ENCODE assay signal across 9 mouse cellular contexts in genomic region chr11:95008661-95009628, GRCm38 (mm10). TPM values are rescaled to one million over a fixed set of nuclear protein-coding genes. Genes with fewer than 3 reads are reported as not detected.
A peak's percentile ranks its signal among the peaks of the same experiment; 100 is the strongest.
DNase-seq lines count a peak whose midpoint lies in the region; ATAC-seq and TF ChIP-seq lines count a peak whose summit lies in the region.
"Had no signal": no experiment of that assay in that cellular context is flagged by ENCODE, and none has a peak within 500 bp of the region (broad histone marks: within the 10 kb centered on the region; RNA-seq: fewer than 3 reads in every experiment).

No protein-coding gene starts in this region.

- no peaks in the 10 kb centered on the region for H3K9me3 ChIP-seq in intestine, embryonic 14.5 days (ENCODE audit: control insufficient read depth, low read length)
- no peaks in the 10 kb centered on the region for H3K9me3 ChIP-seq in midbrain, postnatal 0 days (ENCODE audit: low read length)

- no peaks in the 10 kb centered on the region for H3K27me3 ChIP-seq in cerebellum, adult 2 months (ENCODE audit: control insufficient read depth, insufficient read depth, low read length)
- peaks cover 16% of the 10 kb centered on the region for H3K27me3 ChIP-seq in thymus, adult 2 months (ENCODE audit: control insufficient read depth, insufficient read depth, low read length)
- no peaks in the 10 kb centered on the region for H3K27me3 ChIP-seq in intestine, embryonic 14.5 days (replicated peaks; ENCODE audit: control insufficient read depth, insufficient read depth, low read length)
- no peaks in the 10 kb centered on the region for H3K27me3 ChIP-seq in midbrain, postnatal 0 days (ENCODE audit: insufficient read depth, low read length)

- no peak for TF ChIP-seq CTCF in cerebellum, adult 2 months (IDR thresholded peaks at IDR 0.05; ENCODE audit: borderline replicate concordance, insufficient read depth, low read depth, low read length)
- no peak for TF ChIP-seq CTCF in thymus, adult 2 months (IDR thresholded peaks at IDR 0.05; ENCODE audit: borderline replicate concordance, control insufficient read depth, extremely low read depth, insufficient read depth, low read length, poor library complexity)
- TF ChIP-seq CTCF in midbrain, postnatal 0 days (IDR thresholded peaks at IDR 0.05), result peak; percentile 8

- peak overlapping the region; percentile 87 for H3K9ac ChIP-seq in intestine, embryonic 14.5 days (ENCODE audit: low read length)
- peak overlapping the region; percentile 97 for H3K9ac ChIP-seq in midbrain, postnatal 0 days (replicated peaks; ENCODE audit: low read length, poor library complexity, severe bottlenecking)

- no peak for DNase-seq in cerebellum, adult 2 months
- DNase-seq in cerebellum, adult 8-10 months, result no peak
- DNase-seq in thymus, adult 2 months, result no peak
- DNase-seq in thymus, postnatal 10 days (ENCODE audit: low spot score in 2 of 2), result no peak
- DNase-seq in intestine, embryonic 14.5 days (ENCODE audit: low spot score), result peak; percentile 63
- peak; percentile 65 for DNase-seq in midbrain, postnatal 0 days (ENCODE audit: low spot score)
- DNase-seq in left cerebral cortex, postnatal 36 days (ENCODE audit: low spot score in 2 of 2), result no peak
- DNase-seq in spleen, adult 12 weeks (ENCODE audit: low spot score), result no peak

- H3K4me1 ChIP-seq in cerebellum, adult 2 months (ENCODE audit: control insufficient read depth, insufficient read depth, low read length), result peaks cover 35% of the 10 kb centered on the region
- H3K4me1 ChIP-seq in thymus, adult 2 months (replicated peaks; ENCODE audit: control insufficient read depth, insufficient read depth, low read length), result peaks cover 18% of the 10 kb centered on the region
- peaks cover 43% of the 10 kb centered on the region for H3K4me1 ChIP-seq in intestine, embryonic 14.5 days (replicated peaks; ENCODE audit: control insufficient read depth, insufficient read depth, low read length)
- H3K4me1 ChIP-seq in midbrain, postnatal 0 days (ENCODE audit: insufficient read depth, low read length), result peaks cover 27% of the 10 kb centered on the region; the same call in 1 of the 2 replicates

- peak overlapping the region; percentile 80 for H3K4me2 ChIP-seq in intestine, embryonic 14.5 days (ENCODE audit: low read length)
- H3K4me2 ChIP-seq in midbrain, postnatal 0 days (ENCODE audit: low read depth, low read length, poor library complexity, severe bottlenecking), result peak overlapping the region; percentile 88

- H3K4me3 ChIP-seq in cerebellum, adult 2 months (replicated peaks; ENCODE audit: insufficient read depth, low read depth, low read length), result peak overlapping the region; percentile 81
- H3K4me3 ChIP-seq in thymus, adult 2 months (ENCODE audit: control insufficient read depth, insufficient read depth, low read length), result peak overlapping the region; percentile 46
- H3K4me3 ChIP-seq in intestine, embryonic 14.5 days (ENCODE audit: low read depth, low read length), result peak overlapping the region; percentile 77
- H3K4me3 ChIP-seq in midbrain, postnatal 0 days (ENCODE audit: low read depth, low read length), result peak overlapping the region; percentile 91

- H3K36me3 ChIP-seq in thymus, adult 2 months (ENCODE audit: control insufficient read depth, insufficient read depth, low read length), result peaks cover 11% of the 10 kb centered on the region
- peaks cover 18% of the 10 kb centered on the region for H3K36me3 ChIP-seq in intestine, embryonic 14.5 days (ENCODE audit: control insufficient read depth, insufficient read depth, low read length)
- H3K36me3 ChIP-seq in midbrain, postnatal 0 days (ENCODE audit: insufficient read depth, low read length), result peaks cover 17% of the 10 kb centered on the region

- peak overlapping the region; percentile 46 for H3K27ac ChIP-seq in cerebellum, adult 2 months (ENCODE audit: insufficient read depth, low read length)
- H3K27ac ChIP-seq in thymus, adult 2 months (ENCODE audit: control insufficient read depth, insufficient read depth, low read length), result no peak overlapping the region
- peak overlapping the region; percentile 95 for H3K27ac ChIP-seq in intestine, embryonic 14.5 days (ENCODE audit: low read depth)
- H3K27ac ChIP-seq in midbrain, postnatal 0 days (ENCODE audit: low read depth, low read length), result peak overlapping the region; percentile 96

- 13% methylated on average over 15 of the region's 15 CpGs for WGBS in cerebellum, adult 2 months
- 31% methylated on average over 15 of the region's 15 CpGs for WGBS in thymus, adult 2 months
- WGBS in intestine, embryonic 14.5 days, result 31% methylated on average over 15 of the region's 15 CpGs
- WGBS in midbrain, postnatal 0 days, result 29% methylated on average over 15 of the region's 15 CpGs

- intact Hi-C loops in left cerebral cortex, postnatal 36 days (cut with DNase I), result no loop called here

- peak; percentile 28 for ATAC-seq in intestine, embryonic 14.5 days (replicated peaks; ENCODE audit: low FRiP score, low TSS enrichment, low read depth)
- ATAC-seq in midbrain, postnatal 0 days (ENCODE audit: low FRiP score), result peak; percentile 24

- TF ChIP-seq POLR2A in cerebellum, adult 2 months (IDR thresholded peaks at IDR 0.05; ENCODE audit: borderline replicate concordance, insufficient read depth, low read length), result no peak
- TF ChIP-seq POLR2A in thymus, adult 2 months (IDR thresholded peaks at IDR 0.05; ENCODE audit: control insufficient read depth, extremely low read depth, insufficient read depth, low read length, poor library complexity), result no peak

RNA-seq across cellular contexts. Expression of gene Samd14, which starts 0.7 kb away (rescaled TPM):
- polyA plus RNA-seq in cerebellum, adult 2 months (2012; rRNA removed), result 80.7 and 89.4 TPM in 2 replicates
- 9.3 and 10.1 TPM in 2 replicates for polyA plus RNA-seq in thymus, adult 2 months (2012; rRNA removed)
- 20.3 and 22.1 TPM in 2 replicates for polyA plus RNA-seq in intestine, embryonic 14.5 days (2014; fragmentation: Nextera tagmentation; extraction: Ambion mirVana)
- 221 and 243 TPM in 2 replicates for total RNA-seq in midbrain, postnatal 0 days (2014; rRNA removed)
- polyA plus RNA-seq in midbrain, postnatal 0 days (2015; fragmentation: Nextera tagmentation; extraction: Ambion mirVana), result 158 and 161 TPM in 2 replicates
- 10 to 100 TPM; 24.3 to 30.2 TPM for total RNA-seq in left cerebral cortex, postnatal 36 days (2021)

RNA-seq across cellular contexts. Expression of gene Ppp1r9b, which starts 18.1 kb away (rescaled TPM):
- 149 and 153 TPM in 2 replicates for polyA plus RNA-seq in cerebellum, adult 2 months (2012; rRNA removed)
- polyA plus RNA-seq in thymus, adult 2 months (2012; rRNA removed), result 112 and 127 TPM in 2 replicates
- polyA plus RNA-seq in intestine, embryonic 14.5 days (2014; fragmentation: Nextera tagmentation; extraction: Ambion mirVana), result 11.9 and 12.2 TPM in 2 replicates
- 179 and 217 TPM in 2 replicates for total RNA-seq in midbrain, postnatal 0 days (2014; rRNA removed)
- polyA plus RNA-seq in midbrain, postnatal 0 days (2015; fragmentation: Nextera tagmentation; extraction: Ambion mirVana), result 18.2 and 20.4 TPM in 2 replicates
- total RNA-seq in left cerebral cortex, postnatal 36 days (2021), result 100 to 1,000 TPM; 700 to 743 TPM

RNA-seq across cellular contexts. Expression of gene Pdk2, which starts 32.2 kb away (rescaled TPM):
- 219 and 247 TPM in 2 replicates for polyA plus RNA-seq in cerebellum, adult 2 months (2012; rRNA removed)
- polyA plus RNA-seq in thymus, adult 2 months (2012; rRNA removed), result 47.7 and 55.0 TPM in 2 replicates
- polyA plus RNA-seq in intestine, embryonic 14.5 days (2014; fragmentation: Nextera tagmentation; extraction: Ambion mirVana), result 26.4 and 29.6 TPM in 2 replicates
- 14.1 and 18.1 TPM in 2 replicates for total RNA-seq in midbrain, postnatal 0 days (2014; rRNA removed)
- polyA plus RNA-seq in midbrain, postnatal 0 days (2015; fragmentation: Nextera tagmentation; extraction: Ambion mirVana), result 30.8 and 32.7 TPM in 2 replicates
- 100 to 1,000 TPM; 104 to 110 TPM for total RNA-seq in left cerebral cortex, postnatal 36 days (2021)

RNA-seq across cellular contexts. Expression of gene Sgca, which starts 32.8 kb away (rescaled TPM):
- 1.9 and 3.9 TPM in 2 replicates for polyA plus RNA-seq in cerebellum, adult 2 months (2012; rRNA removed)
- 6.3 and 59.1 TPM in 2 replicates for polyA plus RNA-seq in thymus, adult 2 months (2012; rRNA removed)
- polyA plus RNA-seq in intestine, embryonic 14.5 days (2014; fragmentation: Nextera tagmentation; extraction: Ambion mirVana), result 0.22 TPM in 1 of 2 replicates, not detected in the other
- total RNA-seq in midbrain, postnatal 0 days (2014; rRNA removed), result not detected in 2 replicates
- polyA plus RNA-seq in midbrain, postnatal 0 days (2015; fragmentation: Nextera tagmentation; extraction: Ambion mirVana), result 0.29 and 0.39 TPM in 2 replicates
- under 1 TPM; 0.50 to 0.69 TPM for total RNA-seq in left cerebral cortex, postnatal 36 days (2021)
- total RNA-seq: hematopoietic stem cell, adult 5-6 weeks had no signal

RNA-seq across cellular contexts. Expression of gene Hils1, which starts 41.6 kb away (rescaled TPM):
- not detected in 2 replicates for polyA plus RNA-seq in cerebellum, adult 2 months (2012; rRNA removed)
- polyA plus RNA-seq in thymus, adult 2 months (2012; rRNA removed), result 0.12 TPM in 1 of 2 replicates, not detected in the other
- polyA plus RNA-seq in intestine, embryonic 14.5 days (2014; fragmentation: Nextera tagmentation; extraction: Ambion mirVana), result not detected in 2 replicates
- not detected in 2 replicates for total RNA-seq in midbrain, postnatal 0 days (2014; rRNA removed)
- not detected in 2 replicates for polyA plus RNA-seq in midbrain, postnatal 0 days (2015; fragmentation: Nextera tagmentation; extraction: Ambion mirVana)
- not detected for total RNA-seq in left cerebral cortex, postnatal 36 days (2021)
- total RNA-seq: hematopoietic stem cell, adult 5-6 weeks had no signal

Comparison
In these comparisons a context has a peak if more than half of its experiments do, and no peak if none do; other contexts are left out.
1. DNase-seq: peak in intestine, embryonic 14.5 days (single experiment) and midbrain, postnatal 0 days (single experiment); none in cerebellum, adult 2 months (0 of 2), cerebellum, adult 8-10 months (single experiment), thymus, adult 2 months (single experiment), thymus, postnatal 10 days (0 of 2), left cerebral cortex, postnatal 36 days (0 of 2) and spleen, adult 12 weeks (single experiment).
2. Peak in every context shown above with its lines, with median percentiles within 50 percentile points of each other: H3K4me3 ChIP-seq.